Mouse (Mus musculus) limb, embryonic 10.5 days (tissue): ENCODE data around the gene Dagla. TPM values are rescaled to one million over a fixed set of nuclear protein-coding genes. Genes with fewer than 3 reads are reported as not detected.

ENCODE experiments used
- DNase-seq: peaks from one replicate; pipeline ENCODE4 v3.0.0-alpha.2; 2017; ENCODE audit warnings: low spot score
- H3K27ac ChIP-seq: fragments of 300-500 bp; sonication (generic); 2 replicates; pipeline ENCODE4 v1.5.1; 2016; ENCODE audit warnings: mild to moderate bottlenecking
- H3K27me3 ChIP-seq: fragments of 300-500 bp; sonication (generic); 2 replicates; pipeline ENCODE4 v1.6.1; 2016; ENCODE audit warnings: low read depth, mild to moderate bottlenecking; ENCODE audit not compliant: poor library complexity, severe bottlenecking
- H3K36me3 ChIP-seq: fragments of 300-500 bp; sonication (generic); 2 replicates; pipeline ENCODE4 v1.6.1; 2016; ENCODE audit warnings: mild to moderate bottlenecking, moderate library complexity
- H3K4me1 ChIP-seq: fragments of 300-500 bp; sonication (generic); 2 replicates; pipeline ENCODE4 v1.6.1; 2016
- H3K4me3 ChIP-seq: fragments of 300-500 bp; sonication (generic); 2 replicates; pipeline ENCODE4 v1.5.1; 2016; ENCODE audit warnings: mild to moderate bottlenecking, moderate library complexity
- H3K9me3 ChIP-seq: fragments of 300-500 bp; sonication (generic); replicated peaks from 2 replicates; pipeline ENCODE4 v1.6.1; 2016; ENCODE audit warnings: mild to moderate bottlenecking
- WGBS: fragments of 180-500 bp; shearing (Covaris S2); methylation state at CpG from one replicate; pipeline ENCODE4 v1.1.7; 2016; 5-methylcytosine and 5-hydroxymethylcytosine counted together
- polyA plus RNA-seq: library from polyadenylated mRNA; unstranded; fragments of >200 nt; fragmentation: Nextera tagmentation; extraction: Ambion mirVana; gene quantifications from 2 replicates; pipeline ENCODE4 v1.2.1, GENCODE M21; 2016

The Dagla gene
- polyA plus RNA-seq, 1 experiment from 2014 or later: 2.2 TPM

DNA sequence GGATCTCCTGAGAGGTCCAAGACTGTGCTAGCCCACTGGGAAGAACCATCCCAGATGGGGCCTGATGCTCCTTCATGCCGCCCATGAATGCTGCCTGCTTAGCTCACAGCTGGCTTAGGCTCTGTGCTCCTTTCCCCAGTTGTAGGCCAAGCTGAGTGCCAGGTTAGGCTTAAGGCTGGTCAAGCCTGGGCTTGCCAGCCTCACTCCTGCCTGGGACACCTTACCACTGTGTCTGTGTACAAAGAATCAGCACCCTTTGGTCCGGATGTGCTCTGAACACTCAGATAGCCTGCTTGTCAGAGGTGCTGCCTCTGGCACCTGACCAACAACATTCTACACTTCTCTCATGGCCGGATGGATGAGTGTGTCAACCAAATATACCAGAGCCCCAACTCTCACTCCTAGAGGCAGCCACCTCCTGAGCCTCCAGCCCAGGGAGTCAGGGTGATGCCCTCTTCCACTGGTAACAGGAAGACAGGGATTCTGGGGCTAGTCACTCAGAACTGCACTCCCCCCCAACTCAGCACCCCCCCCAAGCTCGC, 15.0 kb downstream of the Dagla start:
- Histone ChIP-seq H3K4me3 (no peak overlapping the region), H3K9me3 (no peaks in the 10 kb centered on the region), H3K36me3 (no peaks in the 10 kb centered on the region), H3K27me3 (no peaks in the 10 kb centered on the region), H3K4me1 (peaks cover 57% of the 10 kb centered on the region), H3K27ac (peak overlapping the region; percentile 71)
- no peak for DNase-seq
- 80% methylated on average over 4 of the region's 4 CpGs for WGBS

DNA sequence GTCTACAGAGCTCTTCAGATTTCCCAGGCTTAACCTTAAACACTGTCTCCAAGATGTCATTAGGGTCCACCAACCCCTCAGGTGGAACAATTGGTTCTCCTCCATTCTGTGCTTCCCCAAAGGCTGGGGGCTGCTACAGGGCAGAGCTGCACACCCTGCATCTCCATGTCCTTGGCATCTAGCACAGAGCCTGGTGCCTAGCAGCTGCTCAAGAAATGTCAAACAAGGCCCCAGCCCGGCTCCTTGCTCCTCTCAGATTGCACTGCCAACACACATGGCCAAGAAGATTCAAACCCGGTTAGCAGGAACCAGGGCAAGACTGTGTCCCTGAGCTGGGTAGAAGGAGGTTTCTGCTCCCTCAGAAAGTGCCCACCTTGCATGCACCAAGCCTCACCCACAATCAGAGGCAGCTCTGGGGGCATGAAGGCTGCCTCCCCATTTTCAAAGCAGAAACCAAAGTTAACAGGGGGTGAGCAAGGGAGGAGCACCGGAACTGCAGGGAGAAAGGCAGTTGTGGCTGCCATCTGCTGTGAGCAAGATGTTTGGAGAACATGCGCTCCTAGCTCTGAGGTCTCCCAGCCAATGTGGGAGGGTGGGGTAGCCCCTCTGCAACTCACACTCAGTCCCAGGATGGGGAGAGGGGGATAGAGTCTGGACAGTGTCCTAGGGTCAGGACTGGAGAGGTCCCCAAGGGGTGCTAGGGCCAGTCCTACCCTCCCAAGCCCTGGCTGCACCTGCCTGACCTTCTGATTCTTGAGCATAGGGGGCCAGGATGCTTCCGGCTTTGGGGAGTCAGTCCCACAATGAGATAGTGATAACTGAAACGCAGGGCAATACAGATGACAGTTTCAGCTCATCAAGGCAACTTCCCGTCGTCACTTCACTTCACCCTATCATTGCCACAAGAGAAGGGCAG, 16.3 kb downstream of the Dagla start:
- Histone ChIP-seq H3K4me3 (no peak overlapping the region), H3K9me3 (no peaks in the 10 kb centered on the region), H3K4me1 (peaks cover 44% of the 10 kb centered on the region), H3K27ac (no peak overlapping the region), H3K36me3 (no peaks in the 10 kb centered on the region), H3K27me3 (0 out of 2 replicates have a peak, but pooled peaks cover 7% of the 10 kb centered on the region)
- DNase-seq: no peak
- WGBS: 83% methylated on average over 8 of the region's 8 CpGs

DNA sequence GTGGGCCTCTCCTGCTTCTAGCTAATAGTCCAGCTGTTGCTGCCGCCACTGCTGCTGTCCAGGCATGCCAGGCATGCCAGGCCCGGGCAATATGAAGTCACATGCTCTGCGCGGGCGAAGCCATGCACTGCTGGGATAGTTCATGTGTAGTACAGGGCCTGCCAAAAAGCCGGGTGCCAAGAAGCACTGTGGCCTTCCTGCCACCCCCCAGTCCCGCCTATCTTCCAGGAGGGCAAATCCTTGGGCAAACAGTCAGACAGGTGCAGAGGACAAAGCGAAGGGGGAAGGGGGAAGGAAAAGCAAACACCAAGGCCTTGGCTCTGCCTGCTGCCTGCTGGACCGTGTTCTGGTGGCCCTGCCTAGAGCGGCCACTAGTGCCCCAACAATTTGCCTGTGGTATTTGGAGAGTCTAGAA, 18.2 kb downstream of the Dagla start:
- WGBS: 83% methylated on average over 10 of the region's 10 CpGs
- H3K36me3 ChIP-seq: no peaks in the 10 kb centered on the region
- H3K9me3 ChIP-seq: no peaks in the 10 kb centered on the region
- H3K27me3 ChIP-seq: peaks cover 21% of the 10 kb centered on the region; the same call in 1 of the 2 replicates
- peaks cover 29% of the 10 kb centered on the region for H3K4me1 ChIP-seq
- no peak overlapping the region for H3K4me3 ChIP-seq
- DNase-seq: no peak
- peak overlapping the region; percentile 47 for H3K27ac ChIP-seq

DNA sequence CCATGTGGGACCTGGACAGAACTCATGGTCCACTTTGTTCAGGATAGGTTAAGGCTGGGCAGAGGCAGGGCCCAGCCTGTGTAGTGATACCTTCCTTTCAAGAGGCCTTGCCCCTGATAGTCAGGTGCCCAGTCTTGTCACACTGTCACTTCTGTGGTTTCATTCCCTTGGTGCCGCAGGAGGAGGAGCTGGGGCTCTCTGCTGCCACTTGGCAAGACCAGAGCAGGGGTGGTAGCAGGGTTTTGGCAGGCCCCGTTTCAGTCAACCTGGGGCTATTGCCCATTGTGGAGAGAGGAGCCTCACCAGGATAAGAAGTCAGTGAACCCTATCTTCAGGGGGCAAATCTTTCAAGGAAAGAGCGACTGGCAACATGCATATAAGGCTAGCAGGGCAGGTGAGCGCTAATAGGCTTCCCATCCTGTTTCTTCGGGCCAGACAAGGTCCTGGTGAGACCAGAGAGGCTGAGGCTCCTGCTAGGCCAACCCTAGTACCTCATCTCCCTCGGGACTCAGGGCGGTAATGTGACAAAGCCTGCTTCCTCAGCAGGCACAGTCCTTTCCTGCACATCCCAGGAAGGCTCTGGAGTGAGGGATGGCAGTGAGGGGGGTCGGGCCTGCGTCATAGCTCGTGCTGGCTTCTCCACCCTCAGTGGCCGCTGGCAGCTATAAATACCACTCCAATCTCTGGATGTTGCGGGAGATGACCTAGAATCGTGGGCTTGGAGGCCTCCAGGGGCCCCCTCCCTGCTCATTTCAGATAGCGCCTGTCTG, 23.7 kb downstream of the Dagla start:
- no peak overlapping the region for H3K4me3 ChIP-seq
- no peak for DNase-seq
- peaks cover 71% of the 10 kb centered on the region for H3K27me3 ChIP-seq
- H3K36me3 ChIP-seq: no peaks in the 10 kb centered on the region
- H3K9me3 ChIP-seq: no peaks in the 10 kb centered on the region
- WGBS: 71% methylated on average over 14 of the region's 14 CpGs
- peak overlapping the region; percentile 48; the same call in 1 of the 2 replicates for H3K27ac ChIP-seq
- peaks cover 46% of the 10 kb centered on the region for H3K4me1 ChIP-seq

DNA sequence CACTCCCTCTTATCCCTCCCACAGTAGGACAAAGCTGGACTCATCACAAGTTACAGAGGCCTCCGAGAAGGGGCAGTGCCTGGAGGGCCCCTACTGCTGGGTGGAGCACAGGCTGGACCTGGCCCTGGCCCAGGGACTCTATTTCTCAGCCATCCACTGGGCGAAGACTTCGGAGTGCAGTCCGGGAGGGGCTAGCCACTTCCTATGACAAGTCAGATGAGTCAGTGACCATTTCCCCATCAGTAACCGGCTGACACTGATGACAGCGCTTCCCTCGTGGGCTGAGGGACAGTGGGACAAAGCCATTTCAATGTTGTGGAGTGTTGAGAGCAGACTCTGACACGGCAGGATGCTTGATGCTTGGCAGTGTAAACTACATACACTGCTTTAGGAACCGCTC, 25.0 kb downstream of the Dagla start:
- WGBS: 88% methylated on average over 9 of the region's 9 CpGs
- no peak overlapping the region for H3K27ac ChIP-seq
- H3K36me3 ChIP-seq: no peaks in the 10 kb centered on the region
- no peaks in the 10 kb centered on the region for H3K9me3 ChIP-seq
- peaks cover 81% of the 10 kb centered on the region for H3K27me3 ChIP-seq
- no peak for DNase-seq
- no peak overlapping the region for H3K4me3 ChIP-seq
- H3K4me1 ChIP-seq: peaks cover 52% of the 10 kb centered on the region

- no peak for DNase-seq
- Histone ChIP-seq H3K27ac (no peak overlapping the region), H3K27me3 (peaks cover 79% of the 10 kb centered on the region), H3K4me3 (peak overlapping the region; percentile 4; the same call in 1 of the 2 replicates), H3K4me1 (peaks cover 60% of the 10 kb centered on the region), H3K36me3 (no peaks in the 10 kb centered on the region), H3K9me3 (no peaks in the 10 kb centered on the region)
- 6% methylated on average over 6 of the region's 6 CpGs for WGBS
Observed at GRCm38 (mm10) chr19:10278669-10279324, 25.9 kb downstream of the Dagla start.

- Histone ChIP-seq H3K36me3 (no peaks in the 10 kb centered on the region), H3K27me3 (peaks cover 73% of the 10 kb centered on the region), H3K9me3 (no peaks in the 10 kb centered on the region), H3K27ac (peak overlapping the region; percentile 66), H3K4me3 (peak overlapping the region; percentile 31), H3K4me1 (peaks cover 71% of the 10 kb centered on the region)
- 9% methylated on average over 5 of the region's 5 CpGs for WGBS
- DNase-seq: no peak
Observed at GRCm38 (mm10) chr19:10277759-10278158, 26.9 kb downstream of the Dagla start.

DNA sequence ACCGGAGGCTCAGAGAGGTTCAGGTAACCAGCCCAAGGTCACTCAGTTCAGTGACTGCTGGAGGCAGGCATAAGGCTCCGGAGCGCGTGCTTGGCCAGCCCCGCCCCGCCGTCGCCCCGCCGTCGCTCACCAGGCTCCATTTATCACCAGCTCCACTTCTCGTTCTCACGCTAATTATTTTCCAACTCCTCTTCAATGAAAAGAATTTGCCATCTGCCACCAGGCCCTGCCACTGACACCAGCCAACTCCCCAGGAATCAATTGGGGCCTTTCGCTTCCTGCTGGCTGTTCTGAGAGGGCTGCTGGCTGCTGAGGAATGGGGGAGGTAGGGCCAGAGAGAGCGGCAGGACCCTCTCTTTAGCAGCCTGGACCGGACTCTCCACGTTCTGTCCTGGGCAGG, 27.3 kb downstream of the Dagla start:
- peaks cover 75% of the 10 kb centered on the region for H3K4me1 ChIP-seq
- H3K9me3 ChIP-seq: no peaks in the 10 kb centered on the region
- peak overlapping the region; percentile 66 for H3K27ac ChIP-seq
- peak overlapping the region; percentile 31 for H3K4me3 ChIP-seq
- H3K36me3 ChIP-seq: no peaks in the 10 kb centered on the region
- H3K27me3 ChIP-seq: peaks cover 74% of the 10 kb centered on the region
- peak; percentile 55 for DNase-seq
- WGBS: 3% methylated on average over 17 of the region's 17 CpGs

DNA sequence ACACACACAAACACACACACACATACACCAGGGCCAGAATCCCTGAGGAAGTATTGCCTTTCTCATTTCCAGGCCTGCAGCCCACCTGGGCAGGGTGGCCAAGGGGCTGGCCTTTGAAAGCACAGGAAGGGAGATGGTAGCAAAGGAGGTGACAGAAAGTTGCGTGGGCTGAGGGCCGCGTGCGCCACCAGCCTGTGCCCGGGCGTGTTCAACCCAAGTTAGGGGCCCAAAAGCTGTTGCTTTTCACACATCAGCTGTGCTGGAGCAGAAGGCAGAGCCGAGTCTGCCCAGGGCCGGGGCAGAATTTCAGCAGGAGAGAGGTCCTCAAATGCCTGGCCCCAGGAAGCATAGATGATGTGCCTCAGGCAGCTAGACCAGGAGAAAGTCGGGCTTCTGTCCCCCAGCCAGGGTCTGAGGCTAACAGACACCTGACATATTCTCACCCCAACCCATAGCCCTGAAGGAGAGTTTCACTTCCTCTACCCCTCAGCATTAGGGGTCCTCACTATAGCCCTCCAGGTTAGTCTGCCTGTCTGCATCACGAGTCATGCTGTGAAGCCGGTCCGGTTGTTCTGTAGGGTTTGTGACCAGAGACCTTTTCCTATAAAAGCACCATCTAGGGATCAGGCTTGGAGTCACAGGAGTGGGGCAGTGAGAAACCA, 28.1 kb downstream of the Dagla start:
- WGBS: 46% methylated on average over 12 of the region's 12 CpGs
- H3K4me3 ChIP-seq: no peak overlapping the region
- no peak for DNase-seq
- H3K9me3 ChIP-seq: no peaks in the 10 kb centered on the region
- H3K36me3 ChIP-seq: no peaks in the 10 kb centered on the region
- peaks cover 68% of the 10 kb centered on the region for H3K27me3 ChIP-seq
- H3K27ac ChIP-seq: 0 out of 2 replicates have a peak overlapping the region, but pooled peaks have one; percentile 11
- peaks cover 77% of the 10 kb centered on the region for H3K4me1 ChIP-seq

GRCm38 (mm10) chr19:10274056-10274455, 30.6 kb downstream of the Dagla start:
- H3K36me3 ChIP-seq: no peaks in the 10 kb centered on the region
- no peak overlapping the region for H3K4me3 ChIP-seq
- DNase-seq: no peak
- no peaks in the 10 kb centered on the region for H3K9me3 ChIP-seq
- peaks cover 71% of the 10 kb centered on the region for H3K4me1 ChIP-seq
- H3K27ac ChIP-seq: peak overlapping the region; percentile 77
- peaks cover 54% of the 10 kb centered on the region for H3K27me3 ChIP-seq
- WGBS: 24% methylated on average over 5 of the region's 5 CpGs

DNA sequence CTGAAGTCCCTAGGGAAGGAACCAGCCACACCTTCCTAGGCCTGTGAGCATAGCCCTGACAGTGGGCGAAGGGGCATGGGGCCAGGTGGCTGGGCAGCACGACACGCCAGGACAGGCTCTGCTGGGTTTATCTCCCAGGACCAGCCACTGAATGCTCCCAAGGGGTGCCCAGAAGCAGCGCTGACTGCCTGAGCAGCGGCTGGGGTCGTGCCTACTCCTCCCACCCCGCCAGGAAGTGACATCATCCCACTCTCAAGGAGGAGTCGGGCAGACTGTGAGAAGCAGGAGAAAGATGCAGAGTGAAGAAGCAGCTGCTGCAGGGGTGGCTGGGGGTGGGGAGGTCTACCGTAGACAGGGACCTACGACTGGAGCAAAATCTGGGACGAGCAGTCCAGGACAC, 31.9 kb downstream of the Dagla start:
- H3K4me3 ChIP-seq: peak overlapping the region; percentile 26; the same call in 1 of the 2 replicates
- peaks cover 61% of the 10 kb centered on the region for H3K4me1 ChIP-seq
- no peaks in the 10 kb centered on the region for H3K36me3 ChIP-seq
- WGBS: 30% methylated on average over 11 of the region's 11 CpGs
- peaks cover 46% of the 10 kb centered on the region for H3K27me3 ChIP-seq
- peak; percentile 54 for DNase-seq
- no peaks in the 10 kb centered on the region for H3K9me3 ChIP-seq
- peak overlapping the region; percentile 77 for H3K27ac ChIP-seq

DNA sequence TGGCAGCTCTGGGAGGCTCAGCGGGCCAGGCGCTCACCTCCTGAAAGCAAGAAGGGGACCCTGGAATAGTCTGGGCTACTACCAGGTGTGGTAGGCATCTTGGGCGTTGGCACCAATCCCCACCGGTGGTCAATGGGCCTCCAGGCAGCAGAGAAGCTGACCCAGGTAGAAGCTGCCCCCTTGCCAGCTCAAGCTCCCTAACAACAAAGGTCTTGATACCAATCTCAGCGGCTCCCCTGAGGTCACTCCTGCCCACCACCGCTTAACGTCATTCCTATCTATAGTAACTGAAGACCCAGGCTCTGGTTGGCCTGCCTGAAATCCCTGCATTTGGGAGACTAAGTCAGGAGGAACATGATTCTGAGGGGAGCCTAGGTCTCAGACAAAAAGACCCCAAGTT, 33.1 kb downstream of the Dagla start:
- 0 out of 2 replicates have a peak overlapping the region, but pooled peaks have one; percentile 20 for H3K27ac ChIP-seq
- H3K4me1 ChIP-seq: peaks cover 59% of the 10 kb centered on the region
- H3K27me3 ChIP-seq: peaks cover 36% of the 10 kb centered on the region
- H3K9me3 ChIP-seq: no peaks in the 10 kb centered on the region
- DNase-seq: no peak
- no peaks in the 10 kb centered on the region for H3K36me3 ChIP-seq
- 92% methylated on average over 7 of the region's 7 CpGs for WGBS
- H3K4me3 ChIP-seq: no peak overlapping the region
